Mouse (Mus musculus) fat pad, adult 2 months (tissue): ENCODE measurements around the gene Htr1f.

ENCODE experiments used
- DNase-seq: peaks from one replicate; pipeline ENCODE4 v3.0.0-alpha.2; 2011; ENCODE audit warnings: low read depth, low spot score; ENCODE audit errors: extremely low read depth

Htr1f gene

DNA sequence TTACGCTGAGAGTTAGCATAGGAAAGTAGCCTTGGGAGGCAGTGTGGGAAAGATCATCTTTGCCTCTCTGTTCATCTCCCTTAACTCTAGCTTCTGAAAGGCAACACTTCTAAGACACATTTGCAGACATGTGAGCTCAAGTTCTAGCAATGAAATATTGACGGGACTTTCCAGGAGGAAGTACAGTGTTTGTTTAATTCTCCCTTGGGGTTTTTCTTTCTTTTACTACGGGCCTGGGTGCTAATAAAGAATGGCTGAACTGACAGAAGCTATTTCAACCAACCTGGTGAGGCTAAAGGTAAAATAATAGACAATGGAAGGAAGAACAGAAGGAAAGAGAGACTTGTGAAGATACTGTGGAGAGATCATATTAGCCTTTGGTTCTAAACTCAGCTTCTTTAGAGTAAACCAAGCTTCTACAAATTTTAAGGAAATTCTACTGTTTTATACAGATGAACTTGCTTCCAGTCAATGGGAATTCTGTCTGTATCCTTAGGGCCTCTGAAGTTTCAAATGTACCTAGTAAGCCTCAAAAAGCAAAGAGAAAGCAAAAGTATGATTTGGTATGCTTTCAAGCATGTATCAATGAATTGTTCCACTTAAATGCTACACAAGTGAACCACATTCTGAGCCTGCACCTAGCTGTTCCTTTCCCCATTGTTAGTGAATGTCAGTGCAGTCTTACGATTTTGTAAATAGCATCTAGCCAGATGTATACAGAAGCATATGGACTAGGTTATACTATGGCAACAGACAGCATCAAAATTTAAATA is 131.9 kb downstream of the Htr1f start:
- DNase-seq = no peak

GRCm38 (mm10) chr16:64961690-64962089 is 144.0 kb downstream of the Htr1f start:
- DNase-seq = no peak

DNA sequence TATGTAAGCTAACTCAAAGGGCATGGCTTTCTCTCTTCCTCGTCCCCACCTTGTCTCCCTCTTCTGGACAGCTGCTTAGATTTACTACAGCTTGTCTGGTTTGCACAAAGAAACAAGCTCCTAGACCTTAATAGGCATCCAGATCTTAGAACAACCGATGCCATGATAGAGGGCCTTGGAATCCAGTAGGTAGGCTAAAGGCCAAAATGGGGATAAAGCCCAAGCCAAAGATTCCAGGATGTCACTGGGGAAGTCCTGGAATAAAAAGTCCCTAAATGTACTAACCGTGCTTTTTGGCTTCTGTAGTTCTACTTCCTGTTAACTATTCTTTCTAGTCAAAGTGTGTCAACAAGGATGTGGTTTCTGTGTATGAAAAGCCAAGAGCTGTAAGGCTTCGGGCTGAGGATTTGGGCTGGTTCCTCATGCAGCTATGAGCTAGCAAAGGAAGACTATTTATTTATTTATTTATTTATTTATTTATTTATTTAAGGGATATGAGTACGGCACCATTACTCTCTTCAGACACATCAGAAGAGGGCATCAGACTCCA is 163.9 kb downstream of the Htr1f start:
- no peak for DNase-seq

- DNase-seq = no peak
Observed at GRCm38 (mm10) chr16:64934793-64935192, 170.9 kb downstream of the Htr1f start.

GRCm38 (mm10) chr16:64934011-64934410 is 171.6 kb downstream of the Htr1f start:
- DNase-seq = no peak

GRCm38 (mm10) chr16:64923500-64923899 is 182.2 kb downstream of the Htr1f start:
- DNase-seq = no peak

DNA sequence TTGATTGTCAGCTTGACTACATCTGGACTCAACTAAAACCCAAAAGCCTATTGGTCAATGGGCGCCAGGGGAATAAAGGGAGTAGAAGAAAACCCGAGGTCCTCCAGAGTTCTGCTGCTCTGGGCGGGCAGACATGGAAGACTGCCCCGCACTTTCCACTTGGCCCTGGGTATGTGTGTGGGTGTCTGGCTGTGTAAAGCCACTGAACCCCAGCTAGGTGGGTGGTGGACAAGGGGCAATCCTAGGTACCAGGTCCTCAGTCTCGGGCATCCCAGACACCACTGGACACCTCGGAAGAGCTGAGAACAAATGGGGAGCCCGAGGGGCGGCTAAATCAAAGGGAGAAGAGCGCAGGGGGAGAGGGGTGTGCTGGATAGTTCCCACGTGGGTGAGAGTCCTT is 196.9 kb downstream of the Htr1f start:
- no peak for DNase-seq

- DNase-seq = no peak
Observed at GRCm38 (mm10) chr16:64907112-64907511, 198.5 kb downstream of the Htr1f start.

GRCm38 (mm10) chr16:64903328-64903727 is 202.3 kb downstream of the Htr1f start:
- no peak for DNase-seq

DNA sequence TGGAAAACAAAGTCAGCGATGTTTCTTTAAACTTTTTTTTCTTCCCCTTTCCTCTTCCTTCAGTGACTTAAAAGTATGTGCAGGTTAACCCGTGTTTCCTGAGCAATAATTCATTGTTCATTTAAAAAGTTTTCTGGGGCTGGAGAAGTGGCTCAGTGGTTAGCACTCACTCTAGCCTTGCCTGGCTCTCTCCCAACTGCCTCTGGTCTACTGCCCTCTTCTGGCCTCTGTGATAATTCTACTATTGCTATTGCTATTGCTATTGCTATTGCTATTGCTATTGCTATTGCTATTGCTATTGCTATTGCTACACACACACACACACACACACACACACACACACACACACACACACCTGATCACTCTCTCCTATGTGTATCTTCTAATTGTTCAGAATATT is 206.6 kb downstream of the Htr1f start:
- no peak for DNase-seq

- DNase-seq = no peak
Observed at GRCm38 (mm10) chr16:64889496-64889895, 216.2 kb downstream of the Htr1f start.

- no peak for DNase-seq
Observed at GRCm38 (mm10) chr16:64885547-64885946, 220.1 kb downstream of the Htr1f start.

DNA sequence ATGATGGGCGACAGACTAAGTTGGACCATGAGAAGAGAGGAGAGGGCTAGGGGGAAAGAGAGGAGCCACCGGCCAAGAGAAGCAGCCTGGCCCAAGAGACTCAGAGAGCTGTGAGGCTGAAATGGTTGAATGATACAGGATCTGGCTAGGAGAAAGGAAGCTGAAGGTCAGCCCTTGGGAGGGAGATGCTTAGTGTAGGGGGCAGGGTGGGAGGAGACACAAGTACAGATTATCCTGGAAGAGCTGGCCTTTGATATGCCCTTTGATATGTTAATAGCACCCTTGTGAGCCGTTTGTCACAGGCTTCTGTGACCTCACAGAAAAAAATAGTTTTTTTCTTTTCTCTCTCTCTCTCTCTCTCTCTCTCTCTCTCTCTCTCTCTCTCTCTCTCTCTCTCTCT is 220.5 kb downstream of the Htr1f start:
- DNase-seq = no peak

DNA sequence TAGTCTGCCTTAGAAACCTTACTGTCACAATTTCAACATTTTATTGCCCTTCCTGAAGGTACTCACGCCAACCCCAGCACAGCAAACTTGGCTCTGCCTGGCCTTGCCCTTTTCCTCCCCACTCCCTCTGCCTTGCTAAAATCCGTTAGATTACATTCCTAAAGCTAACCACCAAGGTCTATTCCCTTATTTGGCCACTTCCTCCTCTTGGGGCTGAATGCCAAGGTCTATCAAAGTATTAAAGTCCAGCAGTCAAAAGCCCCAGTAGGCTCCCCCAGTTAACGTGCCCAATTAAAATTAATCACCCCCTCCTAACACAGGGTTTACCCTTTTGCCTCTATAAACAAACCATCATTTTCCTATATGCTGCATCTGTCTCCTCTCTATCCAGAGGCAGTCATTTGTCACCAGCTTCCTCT is 221.2 kb downstream of the Htr1f start:
- no peak for DNase-seq

DNA sequence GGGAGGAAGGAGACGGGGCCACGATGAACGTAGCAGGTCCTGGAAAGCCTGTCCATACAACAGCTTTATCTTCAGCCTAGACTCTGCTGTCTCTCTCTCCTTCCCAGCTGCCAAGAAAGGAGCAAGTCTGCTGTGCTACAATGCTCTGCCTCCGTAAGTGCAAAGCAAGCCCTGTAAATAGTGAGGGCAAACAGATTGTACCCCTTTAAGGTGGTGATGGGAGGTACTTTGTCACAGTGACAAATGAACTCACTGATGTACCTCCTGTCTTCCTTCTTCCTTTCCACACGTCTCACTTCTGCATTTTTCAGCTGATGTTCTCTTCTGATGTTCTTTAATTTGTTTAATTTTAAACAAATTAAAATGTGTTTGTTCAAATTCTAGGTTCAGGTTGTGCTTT is 221.8 kb downstream of the Htr1f start:
- DNase-seq = no peak

DNA sequence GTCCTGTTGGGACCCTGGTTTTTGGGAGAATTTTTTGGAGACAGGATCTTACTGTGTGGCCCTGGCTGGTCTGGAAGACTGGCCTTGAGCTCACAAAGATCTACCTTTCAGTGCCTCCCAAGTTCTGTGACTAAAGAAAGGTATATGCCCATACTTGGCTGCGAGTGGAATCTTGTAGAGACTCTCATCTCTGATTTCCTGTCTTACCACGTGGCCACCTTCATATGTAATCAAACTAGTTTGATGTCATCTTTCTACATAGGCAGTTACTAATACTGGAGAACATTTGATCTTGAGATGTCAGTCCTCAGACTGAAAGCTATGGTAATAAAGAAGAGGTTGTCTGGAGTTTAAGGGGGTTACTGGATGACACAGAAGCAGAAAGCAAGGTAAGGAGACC is 224.2 kb downstream of the Htr1f start:
- no peak for DNase-seq

- DNase-seq = no peak
Observed at GRCm38 (mm10) chr16:64880986-64881385, 224.7 kb downstream of the Htr1f start.

GRCm38 (mm10) chr16:64879735-64880134 is 225.9 kb downstream of the Htr1f start:
- DNase-seq = no peak

- DNase-seq = peak; percentile 62
Observed at GRCm38 (mm10) chr16:64878611-64879132, 227.0 kb downstream of the Htr1f start.

DNA sequence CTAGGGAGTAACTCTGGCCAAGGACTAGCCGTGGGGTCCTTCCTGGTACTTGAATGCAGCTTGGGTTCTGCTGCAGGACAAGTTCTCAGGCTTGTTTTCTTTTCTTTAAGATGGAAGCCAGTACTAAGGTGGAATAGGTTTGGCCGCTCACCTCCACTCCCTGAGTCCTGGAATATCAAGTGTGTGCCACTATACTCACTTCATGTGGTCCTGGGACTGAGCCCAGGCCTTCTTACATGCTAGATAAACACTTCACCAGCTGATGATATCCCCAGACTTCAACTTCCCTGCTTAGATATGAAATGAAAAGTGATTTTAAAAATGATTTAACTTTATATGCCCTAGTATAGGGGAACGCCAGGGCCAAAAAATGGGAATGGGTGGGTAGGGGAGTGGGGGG is 228.3 kb downstream of the Htr1f start:
- DNase-seq = no peak

GRCm38 (mm10) chr16:64876631-64877265 is 228.9 kb downstream of the Htr1f start:
- no peak for DNase-seq

DNA sequence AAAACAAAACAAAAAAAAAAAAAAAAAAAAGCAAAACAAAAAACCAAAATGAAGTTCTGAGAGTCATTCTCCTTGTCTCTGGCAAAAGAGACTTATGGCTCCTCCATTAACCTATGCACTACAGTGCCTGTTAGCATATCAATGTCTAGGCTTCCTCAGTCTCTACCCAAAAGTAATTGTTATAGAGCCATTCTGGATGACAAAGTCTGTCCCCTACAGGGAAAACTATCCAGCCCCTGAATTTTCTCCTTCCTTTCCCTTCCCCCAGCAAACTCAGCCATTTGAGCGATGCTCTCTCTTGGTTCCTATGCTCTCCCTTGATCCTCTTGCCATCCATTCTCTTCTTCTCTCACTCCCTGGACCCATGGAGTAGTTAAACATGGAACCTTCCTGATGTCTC is 229.8 kb downstream of the Htr1f start:
- DNase-seq = no peak
